Mouse (Mus musculus): ENCODE measurements around the gene Rasd1. TPM values are rescaled to one million over a fixed set of nuclear protein-coding genes. Genes with fewer than 3 reads are reported as not detected.
"Not testable (repeated sequence)": the region's sequence is repeated elsewhere in the genome, so short reads cannot be mapped to it uniquely, and the experiment has no call there.

Rasd1 gene
- polyA plus RNA-seq, 1 experiment from 2014 or later: 0.66 TPM

GRCm38 (mm10) chr11:59948401-59948767 is 16.4 kb downstream of the Rasd1 start:
- ATAC-seq (ENCODE audit: low read depth): peak; percentile 49
- WGBS: 5% methylated on average over 16 of the region's 16 CpGs

GRCm38 (mm10) chr11:59947752-59948400 is 16.9 kb downstream of the Rasd1 start, which contains the start of gene Med9:
Med9 (plus strand) TSS chr11:59948206.
- H3K27me3 ChIP-seq (ENCODE audit: control insufficient read depth, insufficient read depth, low read length): no peaks in the 10 kb centered on the region
- H3K9me3 ChIP-seq (ENCODE audit: control insufficient read depth, low read length): no peaks in the 10 kb centered on the region
- WGBS: 1% methylated on average over 43 of the region's 43 CpGs
- ATAC-seq (ENCODE audit: low read depth): peak; percentile 96
- H3K4me2 ChIP-seq (ENCODE audit: low read depth, low read length): peak within 1 kb of the TSS; percentile 84
- H3K9ac ChIP-seq (replicated peaks; ENCODE audit: low read depth, low read length): peak within 1 kb of the TSS; percentile 95
- peak within 1 kb of the TSS; percentile 98 for H3K4me3 ChIP-seq (ENCODE audit: low read depth, low read length)
- peaks cover 10% of the 10 kb centered on the region for H3K4me1 ChIP-seq (ENCODE audit: control insufficient read depth, insufficient read depth, low read length)
- H3K36me3 ChIP-seq (ENCODE audit: control insufficient read depth, insufficient read depth, low read length): no peaks in the 10 kb centered on the region
- H3K27ac ChIP-seq (ENCODE audit: low read depth, low read length): peak within 1 kb of the TSS; percentile 83

More at GRCm38 (mm10) chr11:59948401-59948767, 16.4 kb downstream of the Rasd1 start:
- Histone ChIP-seq H3K27ac (ENCODE audit: low read depth, low read length) (peak overlapping the region; percentile 83), H3K36me3 (ENCODE audit: control insufficient read depth, insufficient read depth, low read length) (no peaks in the 10 kb centered on the region), H3K27me3 (ENCODE audit: control insufficient read depth, insufficient read depth, low read length) (no peaks in the 10 kb centered on the region), H3K9me3 (ENCODE audit: control insufficient read depth, low read length) (no peaks in the 10 kb centered on the region), H3K4me2 (ENCODE audit: low read depth, low read length) (peak overlapping the region; percentile 84), H3K9ac (replicated peaks; ENCODE audit: low read depth, low read length) (peak overlapping the region; percentile 95), H3K4me1 (ENCODE audit: control insufficient read depth, insufficient read depth, low read length) (peaks cover 10% of the 10 kb centered on the region), H3K4me3 (ENCODE audit: low read depth, low read length) (peak overlapping the region; percentile 98)

GRCm38 (mm10) chr11:59944855-59945254 is 19.9 kb downstream of the Rasd1 start:
- not testable (repeated sequence) for ATAC-seq (ENCODE audit: low read depth); H3K4me2 ChIP-seq (ENCODE audit: low read depth, low read length); H3K36me3 ChIP-seq (ENCODE audit: control insufficient read depth, insufficient read depth, low read length); H3K4me3 ChIP-seq (ENCODE audit: low read depth, low read length); H3K27ac ChIP-seq (ENCODE audit: low read depth, low read length); H3K27me3 ChIP-seq (ENCODE audit: control insufficient read depth, insufficient read depth, low read length); H3K9ac ChIP-seq (replicated peaks; ENCODE audit: low read depth, low read length); H3K4me1 ChIP-seq (ENCODE audit: control insufficient read depth, insufficient read depth, low read length); H3K9me3 ChIP-seq (ENCODE audit: control insufficient read depth, low read length)
- 88% methylated on average over 10 of the region's 10 CpGs for WGBS

- Histone ChIP-seq H3K9ac (replicated peaks; ENCODE audit: low read depth, low read length) (no peak overlapping the region), H3K27me3 (ENCODE audit: control insufficient read depth, insufficient read depth, low read length) (no peaks in the 10 kb centered on the region), H3K4me3 (ENCODE audit: low read depth, low read length) (no peak overlapping the region), H3K36me3 (ENCODE audit: control insufficient read depth, insufficient read depth, low read length) (no peaks in the 10 kb centered on the region), H3K4me2 (ENCODE audit: low read depth, low read length) (no peak overlapping the region), H3K4me1 (ENCODE audit: control insufficient read depth, insufficient read depth, low read length) (no peaks in the 10 kb centered on the region), H3K9me3 (ENCODE audit: control insufficient read depth, low read length) (no peaks in the 10 kb centered on the region), H3K27ac (ENCODE audit: low read depth, low read length) (no peak overlapping the region)
- ATAC-seq (ENCODE audit: low read depth): no peak
- 39% methylated on average over 3 of the region's 3 CpGs for WGBS
These were observed 23.4 kb downstream of the Rasd1 start for GRCm38 (mm10) chr11:59941391-59941790.

GRCm38 (mm10) chr11:59940645-59941044 is 24.1 kb downstream of the Rasd1 start:
- no peak overlapping the region for H3K9ac ChIP-seq (replicated peaks; ENCODE audit: low read depth, low read length)
- H3K27me3 ChIP-seq (ENCODE audit: control insufficient read depth, insufficient read depth, low read length): no peaks in the 10 kb centered on the region
- 73% methylated on average over 3 of the region's 3 CpGs for WGBS
- no peaks in the 10 kb centered on the region for H3K36me3 ChIP-seq (ENCODE audit: control insufficient read depth, insufficient read depth, low read length)
- H3K9me3 ChIP-seq (ENCODE audit: control insufficient read depth, low read length): no peaks in the 10 kb centered on the region
- ATAC-seq (ENCODE audit: low read depth): no peak
- H3K27ac ChIP-seq (ENCODE audit: low read depth, low read length): no peak overlapping the region
- H3K4me3 ChIP-seq (ENCODE audit: low read depth, low read length): no peak overlapping the region
- no peak overlapping the region for H3K4me2 ChIP-seq (ENCODE audit: low read depth, low read length)
- no peaks in the 10 kb centered on the region for H3K4me1 ChIP-seq (ENCODE audit: control insufficient read depth, insufficient read depth, low read length)

- no peak overlapping the region for H3K4me2 ChIP-seq (ENCODE audit: low read depth, low read length)
- no peak for ATAC-seq (ENCODE audit: low read depth)
- H3K36me3 ChIP-seq (ENCODE audit: control insufficient read depth, insufficient read depth, low read length): no peaks in the 10 kb centered on the region
- H3K27me3 ChIP-seq (ENCODE audit: control insufficient read depth, insufficient read depth, low read length): no peaks in the 10 kb centered on the region
- no peak overlapping the region for H3K27ac ChIP-seq (ENCODE audit: low read depth, low read length)
- no peak overlapping the region for H3K9ac ChIP-seq (replicated peaks; ENCODE audit: low read depth, low read length)
- no peaks in the 10 kb centered on the region for H3K4me1 ChIP-seq (ENCODE audit: control insufficient read depth, insufficient read depth, low read length)
- whole genome bisulfite sequencing: 86% methylated on average over 1 of the region's 1 CpGs
- no peak overlapping the region for H3K4me3 ChIP-seq (ENCODE audit: low read depth, low read length)
- H3K9me3 ChIP-seq (ENCODE audit: control insufficient read depth, low read length): no peaks in the 10 kb centered on the region
These were observed 24.9 kb downstream of the Rasd1 start for GRCm38 (mm10) chr11:59939821-59940220.

- Histone ChIP-seq H3K9me3 (ENCODE audit: control insufficient read depth, low read length) (no peaks in the 10 kb centered on the region), H3K4me2 (ENCODE audit: low read depth, low read length) (no peak overlapping the region), H3K4me3 (ENCODE audit: low read depth, low read length) (no peak overlapping the region), H3K9ac (replicated peaks; ENCODE audit: low read depth, low read length) (no peak overlapping the region), H3K27me3 (ENCODE audit: control insufficient read depth, insufficient read depth, low read length) (no peaks in the 10 kb centered on the region), H3K36me3 (ENCODE audit: control insufficient read depth, insufficient read depth, low read length) (no peaks in the 10 kb centered on the region), H3K4me1 (ENCODE audit: control insufficient read depth, insufficient read depth, low read length) (no peaks in the 10 kb centered on the region; the same call in 1 of the 2 replicates), H3K27ac (ENCODE audit: low read depth, low read length) (no peak overlapping the region)
- no peak for ATAC-seq (ENCODE audit: low read depth)
- WGBS: 50% methylated on average over 2 of the region's 2 CpGs
These were observed 27.1 kb downstream of the Rasd1 start for GRCm38 (mm10) chr11:59937615-59938014.

- Histone ChIP-seq H3K36me3 (ENCODE audit: control insufficient read depth, insufficient read depth, low read length) (no peaks in the 10 kb centered on the region), H3K9ac (replicated peaks; ENCODE audit: low read depth, low read length) (no peak overlapping the region), H3K4me2 (ENCODE audit: low read depth, low read length) (no peak overlapping the region), H3K27ac (ENCODE audit: low read depth, low read length) (no peak overlapping the region), H3K4me1 (ENCODE audit: control insufficient read depth, insufficient read depth, low read length) (no peaks in the 10 kb centered on the region; the same call in 1 of the 2 replicates), H3K27me3 (ENCODE audit: control insufficient read depth, insufficient read depth, low read length) (no peaks in the 10 kb centered on the region), H3K9me3 (ENCODE audit: control insufficient read depth, low read length) (no peaks in the 10 kb centered on the region), H3K4me3 (ENCODE audit: low read depth, low read length) (no peak overlapping the region)
- WGBS: 75% methylated on average over 3 of the region's 3 CpGs
- ATAC-seq (ENCODE audit: low read depth): no peak
These were observed 27.7 kb downstream of the Rasd1 start for GRCm38 (mm10) chr11:59937023-59937422.

GRCm38 (mm10) chr11:59933943-59934342 is 30.8 kb downstream of the Rasd1 start:
- Histone ChIP-seq H3K27me3 (ENCODE audit: control insufficient read depth, insufficient read depth, low read length) (no peaks in the 10 kb centered on the region), H3K4me2 (ENCODE audit: low read depth, low read length) (no peak overlapping the region), H3K36me3 (ENCODE audit: control insufficient read depth, insufficient read depth, low read length) (no peaks in the 10 kb centered on the region), H3K9ac (replicated peaks; ENCODE audit: low read depth, low read length) (no peak overlapping the region; the same call in 1 of the 2 replicates), H3K9me3 (ENCODE audit: control insufficient read depth, low read length) (no peaks in the 10 kb centered on the region), H3K27ac (ENCODE audit: low read depth, low read length) (no peak overlapping the region), H3K4me3 (ENCODE audit: low read depth, low read length) (no peak overlapping the region), H3K4me1 (ENCODE audit: control insufficient read depth, insufficient read depth, low read length) (no peaks in the 10 kb centered on the region; the same call in 1 of the 2 replicates)
- no peak for ATAC-seq (ENCODE audit: low read depth)
- WGBS: 41% methylated on average over 12 of the region's 12 CpGs
